Mouse (Mus musculus) heart, embryonic 13.5 days (tissue): ENCODE data around the gene Boc. TPM values are rescaled to one million over a fixed set of nuclear protein-coding genes. Genes with fewer than 3 reads are reported as not detected.
"Not testable (repeated sequence)": the region's sequence is repeated elsewhere in the genome, so short reads cannot be mapped to it uniquely, and the experiment has no call there.

Experiments used
- ATAC-seq: fragments of 200-750 bp; cut with Nextera tagmentation; 2 replicates; pipeline ENCODE4 v1.8.0; 2017; ENCODE audit warnings: moderate TSS enrichment; ENCODE audit not compliant: insufficient number of reproducible peaks, low FRiP score, low TSS enrichment; ENCODE audit errors: extremely low read depth
- H3K27ac ChIP-seq: fragments of 300-500 bp; sonication (generic); replicated peaks from 2 replicates; pipeline ENCODE4 v1.5.1; 2015; ENCODE audit warnings: moderate library complexity, mild to moderate bottlenecking, inconsistent platforms
- H3K27me3 ChIP-seq: fragments of 300-500 bp; sonication (generic); replicated peaks from 2 replicates; pipeline ENCODE4 v1.6.1; 2015; ENCODE audit warnings: mild to moderate bottlenecking, inconsistent platforms
- H3K36me3 ChIP-seq: fragments of 300-500 bp; sonication (generic); 2 replicates; pipeline ENCODE4 v1.6.1; 2015; ENCODE audit warnings: mild to moderate bottlenecking, inconsistent platforms
- H3K4me1 ChIP-seq: fragments of 300-500 bp; sonication (generic); 2 replicates; pipeline ENCODE4 v1.6.1; 2015; ENCODE audit warnings: inconsistent platforms
- H3K4me2 ChIP-seq: fragments of 300-500 bp; sonication (generic); 2 replicates; pipeline ENCODE4 v1.6.1; 2015; ENCODE audit warnings: inconsistent platforms, mild to moderate bottlenecking, moderate library complexity
- H3K4me3 ChIP-seq: fragments of 300-500 bp; sonication (generic); 2 replicates; pipeline ENCODE4 v1.5.1; 2015; ENCODE audit warnings: moderate library complexity, mild to moderate bottlenecking, inconsistent platforms
- H3K9ac ChIP-seq: fragments of 300-500 bp; sonication (generic); 2 replicates; pipeline ENCODE4 v1.6.1; 2015; ENCODE audit warnings: inconsistent platforms, mild to moderate bottlenecking, moderate library complexity
- H3K9me3 ChIP-seq: fragments of 300-500 bp; sonication (generic); 2 replicates; pipeline ENCODE4 v1.6.1; 2016; ENCODE audit warnings: inconsistent platforms
- WGBS: fragments of 180-500 bp; shearing (Covaris S2); methylation state at CpG from one replicate; pipeline ENCODE4 v1.1.7; 2015; ENCODE audit warnings: mixed read lengths; 5-methylcytosine and 5-hydroxymethylcytosine counted together
- microRNA-seq: library from miRNA; unstranded; fragments of <30 nt; microRNA quantifications from one replicate; pipeline ENCODE4, GENCODE M21; 2016
- polyA plus RNA-seq: library from polyadenylated mRNA; unstranded; fragments of >200 nt; fragmentation: Nextera tagmentation; extraction: Ambion mirVana; gene quantifications from 2 replicates; pipeline ENCODE4 v1.2.1, GENCODE M21; 2015

Boc gene
- polyA plus RNA-seq, 1 experiment from 2014 or later = 10.0 TPM

- H3K4me1 ChIP-seq = no peaks in the 10 kb centered on the region
- H3K9me3 ChIP-seq = no peaks in the 10 kb centered on the region; the same call in 1 of the 2 replicates
- H3K27ac ChIP-seq = no peak overlapping the region
- H3K36me3 ChIP-seq = no peaks in the 10 kb centered on the region
- no peak overlapping the region for H3K4me3 ChIP-seq
- H3K4me2 ChIP-seq = no peak overlapping the region
- no peak for ATAC-seq
- WGBS = 76% methylated on average over 2 of the region's 2 CpGs
- no peak overlapping the region for H3K9ac ChIP-seq
- no peaks in the 10 kb centered on the region for H3K27me3 ChIP-seq
These were observed 99.9 kb downstream of the Boc start for GRCm38 (mm10) chr16:44458826-44459225.

GRCm38 (mm10) chr16:44457858-44458257, 100.8 kb downstream of the Boc start:
- Histone ChIP-seq H3K9ac (no peak overlapping the region), H3K27ac (no peak overlapping the region), H3K4me2 (no peak overlapping the region), H3K4me1 (no peaks in the 10 kb centered on the region), H3K36me3 (no peaks in the 10 kb centered on the region), H3K4me3 (no peak overlapping the region), H3K9me3 (no peaks in the 10 kb centered on the region; the same call in 1 of the 2 replicates), H3K27me3 (no peaks in the 10 kb centered on the region)
- 78% methylated on average over 2 of the region's 2 CpGs for WGBS
- ATAC-seq = no peak

- WGBS = 88% methylated on average over 15 of the region's 15 CpGs
- H3K27me3 ChIP-seq, H3K9ac ChIP-seq, H3K36me3 ChIP-seq, H3K27ac ChIP-seq, H3K4me1 ChIP-seq, ATAC-seq, H3K4me3 ChIP-seq, H3K4me2 ChIP-seq, H3K9me3 ChIP-seq: not testable (repeated sequence)
These were observed 116.8 kb downstream of the Boc start for GRCm38 (mm10) chr16:44441913-44442312.

- no peak overlapping the region for H3K4me2 ChIP-seq
- no peak overlapping the region for H3K4me3 ChIP-seq
- H3K27me3 ChIP-seq = no peaks in the 10 kb centered on the region
- no peaks in the 10 kb centered on the region for H3K4me1 ChIP-seq
- no peaks in the 10 kb centered on the region for H3K9me3 ChIP-seq
- WGBS = 57% methylated on average over 4 of the region's 4 CpGs
- no peak for ATAC-seq
- no peaks in the 10 kb centered on the region for H3K36me3 ChIP-seq
- H3K27ac ChIP-seq = no peak overlapping the region
- no peak overlapping the region for H3K9ac ChIP-seq
These were observed 123.2 kb downstream of the Boc start for GRCm38 (mm10) chr16:44435481-44435880.

Small RNA genes lying within 50 kb of the gene (microRNA-seq; reads per million reads assigned to microRNA genes)
- gene Mir3081 = 1.8 reads per million

Other genes starting within 250 kb of the Boc start
- gene Sidt1, start 225.7 kb downstream of the Boc start, polyA plus RNA-seq = 0.14 TPM in 1 of 2 replicates, not detected in the other
- 13.6 and 18.1 TPM in 2 replicates for gene Spice1, start 211.8 kb downstream of the Boc start, polyA plus RNA-seq
- gene Cfap44, start 164.1 kb downstream of the Boc start, polyA plus RNA-seq = 0.14 TPM in 1 of 2 replicates, not detected in the other
- gene Nepro, start 165.4 kb upstream of the Boc start, polyA plus RNA-seq = 5.7 and 5.9 TPM in 2 replicates
- gene Gtpbp8, start 187.5 kb upstream of the Boc start, polyA plus RNA-seq = 18.3 and 19.3 TPM in 2 replicates
- 1.2 and 1.7 TPM in 2 replicates for gene Cd200r1, start 206.8 kb upstream of the Boc start, polyA plus RNA-seq